Mouse (Mus musculus): ENCODE measurements around the gene Fgfr1op2.

Gene Fgfr1op2

DNA sequence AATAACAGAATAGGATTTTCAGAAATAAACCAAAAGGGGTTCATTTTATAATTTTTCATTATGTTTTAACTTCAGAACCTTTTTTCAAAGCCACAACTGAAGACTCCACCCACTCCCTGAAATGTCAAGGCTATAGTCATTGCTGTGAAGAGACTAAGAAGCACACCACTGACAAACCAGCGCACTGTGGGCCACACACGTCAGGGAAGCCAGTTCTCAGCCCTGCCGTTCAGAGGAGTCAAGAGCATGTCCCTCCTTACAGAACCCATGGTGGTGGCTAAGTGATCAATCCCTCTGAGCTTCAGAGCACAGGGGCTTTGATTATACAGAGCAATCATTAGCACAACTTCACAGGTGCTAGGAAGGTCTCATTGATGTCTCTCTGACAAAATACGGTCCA lies 25.6 kb downstream of the Fgfr1op2 start:
- no peak for DNase-seq (ENCODE audit: low read depth, low spot score)

GRCm38 (mm10) chr6:146603651-146604050 lies 26.6 kb downstream of the Fgfr1op2 start:
- no peak for DNase-seq (ENCODE audit: low read depth, low spot score)

DNA sequence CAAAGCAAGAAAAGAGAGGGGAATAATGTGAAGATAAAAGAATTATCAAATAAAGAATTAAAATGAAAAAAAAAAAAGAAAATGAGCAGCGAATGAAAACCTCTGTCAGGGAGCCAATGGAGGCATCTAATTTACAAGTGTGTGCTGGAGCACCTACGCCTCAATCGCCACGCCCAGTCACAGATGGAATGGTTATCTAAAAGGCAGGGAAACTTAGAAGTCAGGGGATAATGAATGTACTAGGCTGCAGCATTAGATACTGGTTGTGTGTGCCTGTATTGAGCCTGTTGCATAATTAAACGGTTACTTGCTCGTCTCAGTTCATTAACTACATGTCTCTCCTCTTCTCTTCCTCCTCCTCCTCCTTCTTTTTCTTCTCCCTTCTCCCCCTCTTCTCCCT lies 34.4 kb downstream of the Fgfr1op2 start:
- DNase-seq (ENCODE audit: low read depth, low spot score), result no peak

DNA sequence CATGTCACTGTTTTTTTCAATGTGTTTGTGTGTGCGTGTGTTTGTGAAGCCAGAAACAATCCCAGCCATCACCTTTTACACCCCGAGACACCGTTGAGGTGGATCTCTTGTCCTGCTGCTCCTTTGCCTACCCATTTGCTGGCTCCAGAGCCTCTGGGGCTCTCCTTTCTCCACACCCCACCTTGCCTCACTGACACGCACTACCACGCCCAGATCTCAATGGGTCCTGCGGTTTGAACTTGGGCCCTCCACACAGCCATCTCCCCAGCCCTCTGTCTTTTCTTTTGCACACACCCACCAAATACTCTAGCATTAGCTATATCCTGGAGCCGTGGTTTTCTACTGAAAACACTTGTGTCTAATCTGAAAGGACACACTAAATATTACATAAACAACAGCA lies 34.9 kb downstream of the Fgfr1op2 start:
- DNase-seq (ENCODE audit: low read depth, low spot score), result no peak

DNA sequence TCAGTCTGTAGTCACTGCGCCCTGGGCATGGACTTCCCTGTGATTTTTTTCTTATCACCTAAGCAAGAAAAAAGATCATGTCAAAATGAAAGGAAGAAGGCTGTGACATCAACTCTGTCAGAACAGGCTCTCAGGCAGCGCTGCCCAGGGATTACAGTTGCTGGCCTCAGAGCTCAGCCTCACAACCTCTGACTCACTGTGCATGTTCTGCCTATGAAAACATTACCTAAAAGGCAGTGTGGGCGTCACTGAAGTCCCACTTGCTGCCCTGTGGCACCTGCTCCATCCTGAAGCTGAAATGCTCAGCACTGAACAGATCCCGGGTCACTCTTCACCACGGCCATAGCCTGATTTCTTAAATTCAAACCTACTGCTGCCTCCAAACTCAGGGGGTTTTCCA lies 35.7 kb downstream of the Fgfr1op2 start:
- no peak for DNase-seq (ENCODE audit: low read depth, low spot score)

DNA sequence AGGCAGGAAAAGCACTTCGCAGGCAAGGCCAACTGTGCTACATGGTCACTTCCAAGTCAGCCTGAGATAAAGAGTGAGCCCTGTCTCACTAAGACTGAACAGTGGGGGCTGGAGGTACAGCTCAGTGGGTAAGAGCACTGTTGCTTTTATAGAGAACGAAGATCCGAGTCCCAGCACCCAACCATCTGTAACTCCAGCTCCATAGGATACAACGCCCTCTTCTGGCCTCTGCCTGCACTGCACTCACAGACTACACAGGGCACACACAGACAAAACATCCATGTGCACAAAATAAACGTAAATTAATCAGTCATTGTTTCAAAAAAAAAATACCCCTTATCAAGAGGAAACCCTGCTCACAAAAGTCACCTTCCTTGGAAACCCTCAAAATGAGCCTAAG lies 36.9 kb downstream of the Fgfr1op2 start:
- no peak for DNase-seq (ENCODE audit: low read depth, low spot score)

DNA sequence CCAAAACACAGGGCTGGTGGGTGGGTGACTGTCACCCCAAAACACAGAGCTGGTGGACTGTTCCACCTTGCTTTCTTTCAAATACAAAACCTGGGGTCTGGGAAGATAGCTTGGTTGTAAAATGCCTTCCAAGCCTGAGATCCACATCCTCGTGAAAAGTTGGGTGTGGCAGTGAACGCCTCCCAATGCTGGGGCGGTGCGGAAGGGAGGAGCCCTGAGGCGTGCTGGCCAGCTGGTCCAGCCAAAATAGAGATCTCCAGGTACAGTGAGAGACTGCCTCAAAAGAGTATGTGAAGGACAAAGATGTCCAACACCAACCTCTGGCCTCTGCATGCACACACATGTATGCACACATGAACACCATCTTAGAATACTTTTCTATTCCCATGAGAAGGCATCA lies 37.5 kb downstream of the Fgfr1op2 start:
- DNase-seq (ENCODE audit: low read depth, low spot score), result no peak

DNA sequence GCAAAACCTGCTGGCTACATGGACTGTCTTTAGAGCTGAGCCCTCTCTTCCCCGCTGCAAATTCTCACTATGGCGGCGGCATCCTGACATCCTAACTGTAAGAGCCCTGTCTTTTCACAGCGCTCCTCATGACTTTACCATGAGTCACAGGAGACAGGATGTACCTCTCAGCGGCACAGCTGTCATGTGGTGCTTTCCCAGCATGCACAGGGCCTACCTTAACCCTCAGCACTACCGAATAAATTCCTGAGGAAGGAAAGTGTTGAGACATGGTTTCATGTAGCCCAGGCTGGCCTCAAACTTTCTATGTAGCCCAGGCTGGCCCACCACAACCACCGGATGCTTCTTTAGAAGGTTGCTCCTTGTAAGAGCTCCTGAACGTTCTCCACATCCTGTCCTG lies 38.9 kb downstream of the Fgfr1op2 start:
- no peak for DNase-seq (ENCODE audit: low read depth, low spot score)

DNA sequence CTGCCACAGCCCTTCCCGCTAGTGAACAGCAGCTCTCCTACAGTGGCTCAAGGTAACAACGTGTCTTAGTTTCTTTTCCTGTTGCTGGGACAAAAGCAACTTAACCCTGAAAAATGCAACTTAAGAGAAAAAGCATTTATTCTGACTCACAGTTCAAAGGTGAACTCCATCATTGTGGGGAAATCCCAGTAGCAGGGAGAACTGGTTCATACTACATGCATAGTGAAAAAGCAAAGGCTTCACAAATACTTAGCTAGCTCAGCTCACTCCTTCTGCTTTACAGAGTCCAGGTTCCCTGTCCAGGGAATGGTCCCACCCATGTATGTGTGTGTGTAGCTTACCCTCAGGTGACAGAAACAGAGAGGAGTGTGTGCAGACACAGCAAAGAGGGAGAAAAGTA lies 39.7 kb downstream of the Fgfr1op2 start:
- no peak for DNase-seq (ENCODE audit: low read depth, low spot score)

DNA sequence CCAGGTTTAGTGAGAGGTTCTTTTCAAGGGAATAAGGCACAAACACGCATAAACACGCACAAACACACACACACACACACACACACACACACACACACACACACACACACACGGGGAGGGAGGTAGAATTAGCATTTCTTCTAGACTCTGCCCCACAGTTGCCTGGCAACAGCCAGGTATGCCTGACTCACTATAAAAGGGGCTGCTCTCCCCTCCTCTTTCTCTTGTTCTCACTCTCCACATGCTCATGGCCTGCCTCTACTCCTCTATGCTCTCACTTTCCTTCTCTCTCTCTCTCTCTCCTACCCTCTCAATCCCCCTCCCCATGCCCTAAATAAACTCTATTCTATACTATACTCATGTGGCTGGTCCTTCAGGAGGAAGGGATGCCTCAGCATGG lies 51.1 kb downstream of the Fgfr1op2 start:
- DNase-seq (ENCODE audit: low read depth, low spot score), result no peak

GRCm38 (mm10) chr6:146629781-146630756 lies 53.1 kb downstream of the Fgfr1op2 start:
- no peak for DNase-seq (ENCODE audit: low read depth, low spot score)

DNA sequence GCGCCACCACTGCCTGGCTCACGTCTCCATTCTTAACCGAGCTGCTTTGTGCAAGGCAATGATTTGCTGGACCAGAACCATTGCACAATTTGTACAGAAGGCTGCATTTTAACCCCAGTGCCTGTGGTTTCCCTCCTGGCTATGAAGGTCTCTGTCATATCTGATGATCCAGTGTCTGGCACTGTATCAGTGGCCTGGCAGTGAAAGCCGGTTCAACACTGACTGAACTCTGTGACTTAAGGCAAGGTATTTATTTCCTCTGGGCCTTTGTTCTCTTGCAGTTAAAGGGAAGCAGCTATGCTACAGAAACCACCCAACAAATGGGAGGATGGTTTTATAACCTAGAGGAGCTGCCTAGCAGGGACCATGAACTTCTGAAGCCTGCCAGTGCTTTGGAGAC lies 54.0 kb downstream of the Fgfr1op2 start:
- DNase-seq (ENCODE audit: low read depth, low spot score), result no peak

DNA sequence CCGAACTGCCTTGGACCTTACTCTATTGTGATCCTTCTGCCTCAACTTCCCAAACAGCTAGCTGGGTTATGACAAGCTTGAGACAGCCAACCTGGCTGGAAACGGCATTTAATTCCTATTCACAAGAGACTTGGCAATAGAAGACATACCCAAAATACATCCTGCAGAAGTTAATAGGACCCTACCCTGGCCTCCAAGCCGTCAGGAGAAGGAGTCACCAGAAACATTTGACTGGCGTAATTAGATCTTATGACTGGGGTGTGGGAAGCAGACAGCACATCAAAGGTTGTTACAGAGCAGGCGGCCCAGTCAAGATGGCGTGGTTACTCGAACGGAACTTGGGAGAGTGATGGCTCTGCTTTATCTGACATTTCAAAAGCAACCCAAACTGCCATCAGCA lies 54.8 kb downstream of the Fgfr1op2 start:
- DNase-seq (ENCODE audit: low read depth, low spot score), result no peak

DNA sequence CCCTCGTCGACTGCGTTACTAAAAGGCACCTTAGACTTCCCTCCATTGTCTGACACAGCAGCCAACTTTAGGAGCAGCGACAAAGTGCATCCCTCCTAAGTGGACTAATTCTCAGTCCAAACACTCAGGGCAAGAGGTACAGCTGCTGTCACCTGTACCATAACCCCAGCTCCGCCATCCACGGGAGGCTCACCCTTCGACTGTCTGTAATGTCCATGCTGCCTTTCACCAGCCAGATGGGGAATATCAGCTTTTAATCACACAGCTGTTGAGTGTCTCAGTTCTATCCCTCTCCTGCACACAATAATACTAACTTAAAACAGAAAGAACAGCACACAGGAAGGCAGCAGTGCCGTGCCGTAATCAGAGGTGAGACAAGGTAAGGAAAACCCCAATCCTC lies 55.4 kb downstream of the Fgfr1op2 start:
- no peak for DNase-seq (ENCODE audit: low read depth, low spot score)

DNA sequence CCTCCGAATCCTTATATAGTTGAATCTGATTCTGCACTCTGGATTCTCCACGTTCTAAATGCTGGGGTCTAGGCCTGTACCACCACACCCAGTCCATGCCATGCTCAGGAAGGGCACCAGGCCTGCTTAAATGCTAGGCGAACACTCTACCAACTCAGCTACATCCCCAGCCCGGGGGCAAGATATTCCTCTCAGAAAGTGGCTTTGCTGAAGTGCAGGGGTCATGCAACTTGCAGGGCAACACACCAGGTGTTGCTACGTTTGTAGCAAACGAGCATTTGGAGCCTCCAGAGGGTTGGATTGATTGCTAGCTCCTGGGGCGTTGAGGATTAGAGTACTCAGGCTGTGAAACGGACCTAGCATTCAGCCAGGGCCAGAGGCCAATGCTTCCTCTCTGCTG lies 56.1 kb downstream of the Fgfr1op2 start:
- DNase-seq (ENCODE audit: low read depth, low spot score), result no peak

DNA sequence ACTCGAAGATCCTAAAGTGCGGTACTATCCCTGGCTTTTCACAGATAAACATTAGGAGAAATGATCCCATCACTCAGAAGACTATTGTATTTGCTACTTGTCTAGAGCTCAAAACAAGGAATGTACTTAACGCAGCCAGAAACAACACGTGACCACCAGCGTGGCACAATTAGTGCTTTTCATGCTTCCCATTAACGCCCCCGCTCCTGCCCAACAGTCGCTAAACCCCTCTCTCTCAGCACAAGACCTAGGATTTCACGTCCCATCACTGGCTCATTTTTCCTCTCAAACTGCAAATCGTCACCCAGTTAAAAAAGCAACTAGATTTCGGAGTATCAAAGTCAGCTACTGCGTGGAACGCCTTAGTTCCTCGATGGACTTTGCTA lies 56.6 kb downstream of the Fgfr1op2 start:
- no peak for DNase-seq (ENCODE audit: low read depth, low spot score)

DNA sequence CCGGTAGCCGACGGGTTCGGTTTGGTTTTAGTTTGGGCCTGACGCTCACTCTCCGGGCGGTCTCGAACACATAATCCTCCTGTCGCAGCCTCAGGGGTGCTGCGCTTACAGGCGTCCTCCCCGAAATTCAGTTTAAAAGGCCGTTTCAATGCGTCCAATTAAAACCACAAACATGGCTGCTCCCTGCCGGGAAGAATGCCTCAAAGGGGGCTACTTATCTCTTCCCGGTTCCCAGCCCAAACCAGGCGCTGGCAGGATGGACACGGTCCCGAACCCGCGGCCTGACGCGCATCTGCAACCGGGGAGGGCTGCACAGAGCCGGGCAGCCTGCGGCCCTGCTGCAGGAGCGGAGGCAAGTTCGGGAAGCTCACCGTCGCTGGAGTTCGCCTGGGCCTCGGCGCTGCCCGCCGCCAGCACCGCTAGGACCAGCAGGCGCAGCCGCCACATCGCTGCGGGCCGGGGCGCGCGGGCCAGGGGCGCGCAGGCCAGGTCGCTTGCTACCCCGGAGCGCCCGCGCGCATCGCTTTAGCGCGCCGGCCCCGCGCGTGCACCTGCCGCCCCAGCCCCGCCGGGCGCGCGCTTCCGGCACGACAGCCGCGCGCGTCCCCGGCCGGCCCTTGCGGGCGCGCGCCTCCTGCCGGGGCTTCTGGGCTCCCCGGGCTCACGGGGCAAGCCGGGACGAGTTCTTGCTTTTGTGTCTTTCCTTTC lies 57.2 kb downstream of the Fgfr1op2 start:
- DNase-seq (ENCODE audit: low read depth, low spot score), result peak; percentile 76

DNA sequence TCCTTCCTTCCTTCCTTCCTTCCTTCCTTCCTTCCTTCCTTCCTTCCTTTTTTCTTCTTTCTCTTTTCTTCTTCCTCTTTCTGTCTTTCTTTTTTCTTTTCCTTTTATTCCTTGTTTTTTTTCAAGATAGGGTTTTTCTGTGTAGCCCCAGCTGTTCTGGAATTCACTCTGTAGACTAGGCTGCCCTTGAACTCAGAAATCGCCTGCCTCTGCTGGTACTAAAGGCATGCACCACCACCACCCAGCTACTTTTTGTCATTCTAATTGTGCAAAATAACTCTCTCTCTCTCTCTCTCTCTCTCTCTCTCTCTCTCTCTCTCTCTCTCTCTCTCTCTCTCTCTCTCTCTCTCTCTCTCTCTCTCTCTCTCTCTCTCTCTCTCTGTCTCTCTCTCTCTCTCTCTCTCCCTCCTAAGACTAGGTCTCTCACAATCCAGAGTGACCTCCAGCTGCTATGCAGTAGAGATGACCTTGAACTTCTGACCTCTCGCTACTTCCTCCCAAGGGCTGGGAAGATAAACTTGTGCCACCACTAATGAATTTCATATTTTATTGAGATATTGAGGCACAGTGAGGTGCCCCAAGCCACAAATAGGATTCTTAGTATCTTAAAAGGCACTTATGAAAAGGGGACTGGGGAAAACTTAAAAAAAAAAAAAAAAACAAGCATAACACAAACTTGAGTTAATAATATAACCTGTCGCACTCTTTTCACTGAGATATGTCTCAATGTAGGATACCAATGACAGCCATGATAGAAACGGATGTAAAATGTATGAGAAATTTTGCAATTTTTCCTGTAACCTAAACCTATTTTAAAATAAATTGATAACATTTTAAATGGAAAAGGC lies 58.0 kb downstream of the Fgfr1op2 start:
- DNase-seq (ENCODE audit: low read depth, low spot score), result no peak

DNA sequence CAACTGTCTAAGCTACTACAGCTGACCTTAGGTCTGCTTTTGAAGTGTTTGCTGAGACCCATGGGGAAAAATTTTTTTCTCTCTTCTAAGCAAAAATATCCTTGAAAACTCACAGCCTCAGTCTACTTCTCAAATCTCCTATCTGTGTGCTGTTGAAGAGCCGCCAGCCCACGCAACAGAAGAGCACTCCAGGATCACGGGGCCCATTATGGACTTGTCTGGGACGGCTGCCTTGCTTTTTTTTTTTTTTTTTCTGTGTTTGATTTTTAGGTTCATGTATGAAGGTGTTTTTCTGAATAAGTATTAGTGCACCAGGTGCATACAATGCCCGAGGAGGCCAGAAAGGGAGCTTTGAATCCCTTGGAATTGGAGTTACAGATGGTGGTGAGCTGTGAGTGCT lies 59.5 kb downstream of the Fgfr1op2 start:
- DNase-seq (ENCODE audit: low read depth, low spot score), result no peak

- DNase-seq (ENCODE audit: low read depth, low spot score), result no peak
These were observed 63.3 kb downstream of the Fgfr1op2 start for GRCm38 (mm10) chr6:146640068-146640965.

DNA sequence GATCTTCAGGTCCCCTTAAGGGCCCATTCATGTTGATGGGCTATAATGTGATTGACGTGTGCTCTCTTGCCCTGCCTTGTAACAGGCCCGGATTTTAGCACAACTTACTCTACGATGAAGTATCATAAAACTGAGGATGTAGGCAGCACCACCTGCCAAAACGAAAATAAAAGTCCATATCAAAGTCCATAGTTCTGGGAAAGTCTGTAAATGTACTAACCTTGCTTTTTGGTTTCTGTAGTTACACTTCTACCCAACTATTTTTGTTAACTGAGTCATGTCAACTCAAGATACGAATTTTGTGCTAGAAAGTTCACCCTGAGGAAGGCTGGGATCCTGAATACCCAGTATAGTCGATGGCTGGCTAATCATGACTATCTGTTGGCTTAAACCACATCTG lies 64.0 kb downstream of the Fgfr1op2 start:
- DNase-seq (ENCODE audit: low read depth, low spot score), result no peak

Data from retina, postnatal 7 days (tissue).